Mouse (Mus musculus): Measurements from ENCODE around the gene Arsb. TPM values are rescaled to one million over a fixed set of nuclear protein-coding genes. Genes with fewer than 3 reads are reported as not detected.

Gene Arsb
- polyA plus RNA-seq, 1 experiment = 26.0 TPM

DNA sequence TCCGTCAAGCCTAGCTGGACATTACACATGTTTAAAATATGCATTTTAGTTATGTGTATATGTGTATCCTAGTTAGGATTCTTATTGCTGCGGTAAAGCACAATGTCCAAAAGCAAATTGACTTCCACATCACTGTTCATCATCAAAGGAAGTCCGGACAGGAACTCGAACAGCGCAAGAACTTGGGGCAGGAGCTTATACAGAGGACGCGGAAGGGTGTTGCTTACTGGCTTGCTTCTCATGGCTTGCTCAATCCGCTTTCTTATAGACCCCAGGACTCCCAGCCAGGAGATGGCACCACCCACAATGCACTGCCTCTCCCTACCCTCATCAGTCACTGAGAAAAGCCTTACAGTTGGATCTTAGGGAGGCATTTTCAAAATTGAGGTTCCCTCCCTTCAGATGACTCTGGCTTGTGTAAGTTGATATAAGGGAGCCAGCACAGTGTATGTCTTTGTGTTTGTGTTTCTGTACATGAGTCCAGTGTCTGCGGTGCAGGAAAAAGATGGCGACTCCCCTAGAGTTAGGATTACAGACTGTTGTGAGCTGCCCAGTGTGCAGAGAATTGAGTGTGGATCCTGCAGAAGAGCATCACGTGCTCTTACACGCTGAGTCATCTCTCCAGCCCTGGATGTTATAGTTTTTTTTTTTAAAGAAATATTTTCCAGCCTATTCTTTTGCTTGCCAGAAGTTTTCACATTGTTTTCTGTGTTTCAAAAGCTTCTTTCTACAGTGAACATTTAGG lies 66.2 kb downstream of the Arsb start:
- DNase-seq = no peak

DNA sequence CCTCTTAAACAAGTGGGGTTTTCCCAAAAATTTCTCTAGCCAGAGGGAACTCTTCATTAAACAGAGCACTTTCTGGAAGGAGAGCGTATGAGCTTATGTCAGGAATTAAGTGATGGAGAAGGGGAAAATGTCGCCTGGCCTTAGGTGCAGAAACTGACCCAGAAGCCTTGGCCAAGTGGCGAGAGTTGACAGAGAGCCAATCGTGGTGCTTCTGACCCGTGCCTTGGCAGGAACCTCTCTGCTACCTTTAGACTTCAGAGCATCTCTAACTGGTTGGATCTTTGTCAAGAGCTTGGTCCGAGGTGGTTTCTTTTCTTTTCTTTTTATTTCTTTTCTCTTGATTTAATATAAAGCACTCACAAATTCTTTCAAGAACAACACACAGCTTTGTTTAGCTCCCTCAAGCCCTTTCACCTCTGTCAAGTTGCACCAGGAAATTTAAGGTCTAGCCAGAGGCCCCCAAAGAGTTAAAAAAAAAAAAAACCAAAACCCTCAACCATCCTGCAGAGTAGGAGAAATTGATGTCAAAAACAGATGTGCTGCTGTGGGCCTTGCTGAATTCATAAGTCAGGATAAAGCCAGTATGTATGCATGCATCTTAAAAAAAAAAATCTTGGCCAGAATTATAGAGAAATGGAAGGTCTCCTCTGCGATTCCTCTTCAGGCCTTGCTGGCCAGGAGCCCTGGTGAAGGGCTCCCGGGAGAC lies 67.2 kb downstream of the Arsb start:
- Histone ChIP-seq H3K4me1 (ENCODE audit: control insufficient read depth, insufficient read depth, low read length) (peaks cover 3% of the 10 kb centered on the region), H3K4me3 (replicated peaks; ENCODE audit: extremely low read depth, low read depth, low read length) (no peak overlapping the region)
- WGBS = 56% methylated on average over 8 of the region's 8 CpGs
- DNase-seq = no peak
- TF ChIP-seq CTCF (IDR thresholded peaks at IDR 0.05; ENCODE audit: insufficient read depth, low read length) (no peak), POLR2A (IDR thresholded peaks at IDR 0.05; ENCODE audit: borderline replicate concordance, extremely low read depth, low read depth, low read length) (no peak)

More for the DNA sequence above, 66.2 kb downstream of the Arsb start:
- peaks cover 3% of the 10 kb centered on the region for H3K4me1 ChIP-seq (ENCODE audit: control insufficient read depth, insufficient read depth, low read length)
- TF ChIP-seq CTCF (IDR thresholded peaks at IDR 0.05; ENCODE audit: insufficient read depth, low read length) = no peak
- no peak for TF ChIP-seq POLR2A (IDR thresholded peaks at IDR 0.05; ENCODE audit: borderline replicate concordance, extremely low read depth, low read depth, low read length)
- H3K4me3 ChIP-seq (replicated peaks; ENCODE audit: extremely low read depth, low read depth, low read length) = no peak overlapping the region
- 63% methylated on average over 12 of the region's 12 CpGs for WGBS

DNA sequence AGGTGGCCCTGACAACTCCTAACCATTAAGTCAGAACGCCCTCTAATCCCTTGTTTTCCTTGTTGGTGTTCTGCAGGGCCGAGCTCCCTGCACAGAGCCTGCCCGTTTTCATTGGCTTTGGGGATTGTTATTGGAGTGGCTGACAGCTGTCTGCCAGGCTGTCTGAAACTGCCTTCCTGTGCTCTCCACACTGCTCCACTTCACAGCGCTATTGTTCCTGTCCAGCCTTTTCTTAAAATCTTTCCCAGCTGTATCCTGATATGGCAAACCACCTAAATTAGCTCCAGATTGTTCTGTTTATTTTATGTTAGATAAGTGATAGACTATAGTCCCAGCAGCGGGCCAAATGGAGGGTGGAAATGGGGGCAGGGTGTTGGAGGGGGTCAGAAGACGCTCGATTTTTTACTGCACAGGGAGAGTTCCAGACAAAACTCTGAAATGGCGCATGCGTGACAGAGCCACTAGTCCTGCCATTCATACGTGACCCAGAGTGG lies 67.8 kb downstream of the Arsb start:
- peaks cover 3% of the 10 kb centered on the region for H3K4me1 ChIP-seq (ENCODE audit: control insufficient read depth, insufficient read depth, low read length)
- no peak for DNase-seq
- TF ChIP-seq POLR2A (IDR thresholded peaks at IDR 0.05; ENCODE audit: borderline replicate concordance, extremely low read depth, low read depth, low read length) (no peak), CTCF (IDR thresholded peaks at IDR 0.05; ENCODE audit: insufficient read depth, low read length) (no peak)
- H3K4me3 ChIP-seq (replicated peaks; ENCODE audit: extremely low read depth, low read depth, low read length) = no peak overlapping the region
- WGBS = 27% methylated on average over 10 of the region's 10 CpGs

DNA sequence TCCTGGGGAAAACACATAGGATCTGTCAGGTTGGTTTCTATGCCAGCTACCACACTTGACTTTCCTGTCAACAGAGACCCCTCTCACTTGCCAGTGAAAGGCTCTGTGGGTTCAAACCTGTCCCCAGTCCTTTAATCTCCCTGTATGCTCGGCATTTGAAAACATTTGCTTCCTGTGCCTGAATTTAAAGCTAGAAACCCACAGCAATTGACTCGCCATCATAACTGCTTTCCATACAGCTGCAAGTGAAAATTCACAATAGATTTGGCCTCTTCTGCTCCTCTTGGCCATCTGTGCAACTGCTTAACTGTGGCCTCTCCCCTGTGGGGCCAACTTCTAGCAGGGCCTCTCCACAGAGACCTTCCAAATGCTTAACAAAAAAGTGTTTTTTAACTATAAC lies 68.3 kb downstream of the Arsb start:
- H3K4me1 ChIP-seq (ENCODE audit: control insufficient read depth, insufficient read depth, low read length) = peaks cover 3% of the 10 kb centered on the region
- no peak for DNase-seq
- no peak overlapping the region for H3K4me3 ChIP-seq (replicated peaks; ENCODE audit: extremely low read depth, low read depth, low read length)
- WGBS = 43% methylated on average over 2 of the region's 2 CpGs
- TF ChIP-seq POLR2A (IDR thresholded peaks at IDR 0.05; ENCODE audit: borderline replicate concordance, extremely low read depth, low read depth, low read length) = no peak
- TF ChIP-seq CTCF (IDR thresholded peaks at IDR 0.05; ENCODE audit: insufficient read depth, low read length) = no peak

DNA sequence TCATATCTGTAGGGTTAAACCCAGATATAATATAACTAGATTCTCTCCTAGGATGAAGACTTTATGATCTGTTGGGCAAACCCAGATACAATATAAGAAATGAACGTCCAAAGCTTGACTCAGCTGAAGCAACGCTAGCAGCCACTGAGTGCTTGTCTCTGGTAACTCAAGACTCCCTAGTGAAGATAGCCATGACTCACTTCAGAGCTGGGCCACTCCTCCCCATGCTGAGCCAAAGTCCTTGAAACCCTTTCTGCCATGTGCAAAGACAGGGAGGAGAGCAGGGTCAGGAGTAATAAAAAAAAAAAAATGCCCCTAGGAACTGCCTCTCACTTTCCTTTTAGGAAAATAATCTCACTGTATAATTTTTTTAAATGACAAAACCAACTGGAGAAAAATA lies 68.7 kb downstream of the Arsb start:
- DNase-seq = no peak
- WGBS = 61% methylated on average over 2 of the region's 2 CpGs
- Histone ChIP-seq H3K4me1 (ENCODE audit: control insufficient read depth, insufficient read depth, low read length) (peaks cover 3% of the 10 kb centered on the region), H3K4me3 (replicated peaks; ENCODE audit: extremely low read depth, low read depth, low read length) (no peak overlapping the region)
- TF ChIP-seq CTCF (IDR thresholded peaks at IDR 0.05; ENCODE audit: insufficient read depth, low read length) (no peak), POLR2A (IDR thresholded peaks at IDR 0.05; ENCODE audit: borderline replicate concordance, extremely low read depth, low read depth, low read length) (no peak)

DNA sequence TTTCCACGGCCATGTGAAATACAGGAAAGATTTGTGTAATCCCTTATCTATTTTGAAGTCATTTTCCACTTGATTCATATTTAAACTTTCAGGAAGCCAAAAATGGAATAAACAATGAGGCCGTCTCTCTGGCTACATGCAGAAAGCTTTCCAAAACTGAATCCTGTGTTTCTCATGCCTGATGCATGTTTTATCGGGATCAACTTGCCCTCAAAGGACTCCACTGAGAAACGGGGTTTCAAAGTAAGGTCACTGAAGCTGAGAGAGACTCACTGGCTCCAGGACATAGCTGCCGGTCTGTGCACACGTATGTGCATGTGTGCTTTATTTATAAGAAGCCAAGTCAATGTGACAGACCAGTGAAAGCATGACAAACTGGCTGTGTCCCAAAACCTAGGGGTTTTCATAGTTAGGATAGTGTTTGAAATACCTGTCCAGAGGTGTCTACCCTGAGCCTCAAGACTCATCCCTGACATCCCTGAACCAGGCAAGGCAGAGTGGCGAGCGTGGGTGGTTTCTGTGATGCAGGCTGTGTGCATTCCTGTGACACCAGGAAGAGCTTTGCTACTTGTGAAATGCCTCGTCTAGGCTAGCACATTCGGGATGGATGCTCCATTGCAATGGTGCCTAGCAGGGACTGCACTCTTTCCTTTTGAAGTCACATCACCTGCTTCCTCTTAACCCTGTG lies 75.5 kb downstream of the Arsb start:
- WGBS = 41% methylated on average over 10 of the region's 10 CpGs
- no peak for TF ChIP-seq POLR2A (IDR thresholded peaks at IDR 0.05; ENCODE audit: borderline replicate concordance, extremely low read depth, low read depth, low read length)
- DNase-seq = no peak
- H3K4me1 ChIP-seq (ENCODE audit: control insufficient read depth, insufficient read depth, low read length) = peaks cover 2% of the 10 kb centered on the region; the same call in 1 of the 2 replicates
- H3K4me3 ChIP-seq (replicated peaks; ENCODE audit: extremely low read depth, low read depth, low read length) = no peak overlapping the region

DNA sequence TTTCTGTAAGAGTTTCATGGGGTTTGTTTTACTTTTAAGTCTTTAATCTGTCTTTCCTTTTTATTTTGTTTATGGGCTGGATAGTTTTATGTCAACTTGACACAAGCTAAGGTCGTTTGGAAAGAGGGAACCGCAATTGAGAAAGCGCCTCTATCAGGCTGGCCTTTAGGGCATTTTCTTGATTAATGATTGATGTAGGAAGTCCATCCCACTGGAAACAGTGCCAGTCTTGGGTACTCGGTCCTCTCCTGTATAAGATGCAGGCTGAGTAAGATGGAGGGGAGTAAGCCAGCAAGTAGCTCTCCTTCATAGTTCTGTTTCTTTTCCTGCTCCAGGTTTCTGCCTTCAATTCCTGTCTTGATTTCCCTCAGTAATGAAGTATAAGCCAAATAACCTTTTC lies 76.2 kb downstream of the Arsb start:
- no peak for TF ChIP-seq CTCF (IDR thresholded peaks at IDR 0.05; ENCODE audit: insufficient read depth, low read length)
- no peak for TF ChIP-seq POLR2A (IDR thresholded peaks at IDR 0.05; ENCODE audit: borderline replicate concordance, extremely low read depth, low read depth, low read length)
- peaks cover 4% of the 10 kb centered on the region; the same call in 1 of the 2 replicates for H3K4me1 ChIP-seq (ENCODE audit: control insufficient read depth, insufficient read depth, low read length)
- no peak overlapping the region for H3K4me3 ChIP-seq (replicated peaks; ENCODE audit: extremely low read depth, low read depth, low read length)
- WGBS = 51% methylated on average over 4 of the region's 4 CpGs
- no peak for DNase-seq

DNA sequence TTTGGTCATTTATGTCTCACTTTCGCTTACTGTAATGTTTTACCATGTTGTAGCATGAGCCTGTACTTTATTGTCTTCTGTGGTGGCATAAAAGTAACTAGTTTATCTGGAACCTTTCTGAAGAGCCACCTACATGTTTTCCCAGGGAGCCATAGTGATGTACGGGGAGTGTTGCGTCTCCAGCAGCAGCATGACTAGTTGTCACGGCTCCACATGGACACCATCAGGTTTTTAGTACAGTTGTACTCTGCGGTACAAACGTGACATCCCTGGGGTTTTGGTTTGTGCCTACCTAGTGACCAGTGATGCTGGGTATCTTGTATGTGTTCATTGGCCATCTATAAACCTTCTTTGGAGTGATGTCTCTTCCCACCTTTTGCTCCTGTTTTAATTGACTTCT lies 77.2 kb downstream of the Arsb start:
- TF ChIP-seq POLR2A (IDR thresholded peaks at IDR 0.05; ENCODE audit: borderline replicate concordance, extremely low read depth, low read depth, low read length) (no peak), CTCF (IDR thresholded peaks at IDR 0.05; ENCODE audit: insufficient read depth, low read length) (no peak)
- H3K4me1 ChIP-seq (ENCODE audit: control insufficient read depth, insufficient read depth, low read length) = peaks cover 4% of the 10 kb centered on the region; the same call in 1 of the 2 replicates
- WGBS = 95% methylated on average over 6 of the region's 6 CpGs
- H3K4me3 ChIP-seq (replicated peaks; ENCODE audit: extremely low read depth, low read depth, low read length) = no peak overlapping the region
- no peak for DNase-seq

DNA sequence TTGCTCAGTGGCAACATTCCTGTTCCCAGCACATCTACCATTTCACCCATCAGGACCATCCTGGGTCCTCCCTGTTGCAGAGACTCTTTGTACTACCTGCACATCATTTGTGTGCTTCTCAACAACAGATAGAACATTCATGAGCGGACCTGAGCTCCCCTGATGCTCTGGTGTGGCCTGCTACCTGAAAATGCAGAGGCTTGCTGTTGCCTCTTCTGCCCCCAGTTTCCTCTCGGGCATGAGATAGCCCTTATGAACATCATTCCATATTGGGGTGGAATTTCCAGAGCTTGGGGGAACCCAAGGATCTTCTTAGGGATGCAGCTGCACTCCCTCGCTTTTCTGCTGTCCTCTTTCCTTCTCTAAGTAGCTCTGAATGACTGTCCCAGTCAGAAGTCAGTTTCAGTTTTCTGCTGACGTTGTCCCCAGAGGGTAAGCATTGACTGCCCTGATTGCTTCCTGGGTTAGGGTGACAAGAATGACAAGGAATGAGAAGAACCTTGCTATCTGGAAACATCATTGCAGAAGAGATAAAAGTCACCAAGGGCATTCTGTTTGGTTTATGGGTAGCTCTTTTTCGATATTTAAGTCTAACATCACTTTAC lies 78.4 kb downstream of the Arsb start:
- TF ChIP-seq CTCF (IDR thresholded peaks at IDR 0.05; ENCODE audit: insufficient read depth, low read length) (no peak), POLR2A (IDR thresholded peaks at IDR 0.05; ENCODE audit: borderline replicate concordance, extremely low read depth, low read depth, low read length) (no peak)
- no peak for DNase-seq
- WGBS = 80% methylated on average over 5 of the region's 5 CpGs
- Histone ChIP-seq H3K4me3 (replicated peaks; ENCODE audit: extremely low read depth, low read depth, low read length) (no peak overlapping the region), H3K4me1 (ENCODE audit: control insufficient read depth, insufficient read depth, low read length) (peaks cover 4% of the 10 kb centered on the region; the same call in 1 of the 2 replicates)
